Mouse (Mus musculus): ENCODE measurements around the gene Zbtb20.

Zbtb20 gene

DNA sequence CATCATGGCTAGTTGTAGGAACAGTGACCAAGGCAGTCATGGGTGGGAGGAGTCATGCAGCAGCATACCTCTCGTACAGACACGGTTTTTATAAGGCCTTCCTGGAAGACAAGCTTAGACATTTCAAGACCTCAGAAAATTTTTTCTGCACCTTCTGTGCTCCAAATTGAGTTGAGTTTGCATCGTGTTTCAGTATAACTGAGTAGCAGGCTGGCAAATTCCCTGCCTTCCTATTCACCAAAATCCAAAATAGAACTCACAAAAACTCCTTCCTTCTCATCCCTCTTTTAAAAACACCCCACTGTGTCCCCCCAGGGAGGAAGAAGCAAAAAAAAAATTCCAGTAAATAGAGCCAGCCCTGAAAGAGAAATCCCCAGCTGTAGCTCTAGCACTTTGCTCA is 606.4 kb downstream of the Zbtb20 start:
- no peak for DNase-seq (ENCODE audit: low read depth, low spot score)

- no peak for DNase-seq (ENCODE audit: low read depth, low spot score)
These were observed 607.1 kb downstream of the Zbtb20 start for GRCm38 (mm10) chr16:43482738-43483137.

GRCm38 (mm10) chr16:43484400-43484799 is 608.7 kb downstream of the Zbtb20 start:
- DNase-seq (ENCODE audit: low read depth, low spot score), result no peak

DNA sequence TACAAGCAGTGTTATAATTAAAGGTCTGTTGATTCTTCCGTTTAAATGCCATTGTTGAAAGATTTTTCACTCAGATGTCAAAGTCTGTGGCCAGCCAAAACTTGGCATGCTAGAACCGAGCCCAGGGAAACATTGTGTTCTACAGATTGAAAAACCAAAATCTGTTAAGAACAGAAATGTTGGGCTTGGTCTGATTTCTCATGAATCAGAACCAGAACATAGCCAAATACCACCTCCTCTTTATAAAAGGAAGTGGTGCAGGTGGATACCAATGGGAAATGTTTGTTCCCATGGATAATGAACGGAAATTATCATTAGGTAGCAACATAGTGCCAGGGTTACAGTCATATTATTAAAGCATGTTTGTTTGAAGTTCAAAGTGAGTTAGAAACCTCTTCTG is 613.7 kb downstream of the Zbtb20 start:
- DNase-seq (ENCODE audit: low read depth, low spot score), result no peak

GRCm38 (mm10) chr16:43489984-43490383 is 614.3 kb downstream of the Zbtb20 start:
- no peak for DNase-seq (ENCODE audit: low read depth, low spot score)

GRCm38 (mm10) chr16:43492863-43493262 is 617.2 kb downstream of the Zbtb20 start:
- DNase-seq (ENCODE audit: low read depth, low spot score), result no peak

- DNase-seq (ENCODE audit: low read depth, low spot score), result no peak
These were observed 618.1 kb downstream of the Zbtb20 start for GRCm38 (mm10) chr16:43493596-43494385.

GRCm38 (mm10) chr16:43495175-43495818 is 619.6 kb downstream of the Zbtb20 start:
- DNase-seq (ENCODE audit: low read depth, low spot score), result no peak

DNA sequence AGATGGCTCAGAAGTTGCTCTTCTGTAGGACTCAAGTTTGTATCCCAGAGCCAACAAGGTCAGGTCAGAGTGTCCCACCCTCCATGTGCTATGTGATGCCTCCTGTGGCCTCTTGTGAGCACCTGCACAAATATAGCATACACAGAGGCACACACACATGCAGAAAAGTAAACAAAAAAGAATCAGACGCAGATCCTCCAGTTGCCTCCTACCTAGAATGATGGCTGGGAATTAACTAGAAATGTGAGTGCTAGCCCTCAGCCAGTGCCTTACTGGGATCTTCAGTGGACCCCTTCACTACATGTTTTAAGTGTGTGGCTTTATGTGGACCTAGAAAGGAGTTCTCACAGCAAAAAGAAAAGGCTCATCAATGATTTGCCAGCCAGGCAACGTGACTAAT is 621.4 kb downstream of the Zbtb20 start:
- DNase-seq (ENCODE audit: low read depth, low spot score), result no peak

DNA sequence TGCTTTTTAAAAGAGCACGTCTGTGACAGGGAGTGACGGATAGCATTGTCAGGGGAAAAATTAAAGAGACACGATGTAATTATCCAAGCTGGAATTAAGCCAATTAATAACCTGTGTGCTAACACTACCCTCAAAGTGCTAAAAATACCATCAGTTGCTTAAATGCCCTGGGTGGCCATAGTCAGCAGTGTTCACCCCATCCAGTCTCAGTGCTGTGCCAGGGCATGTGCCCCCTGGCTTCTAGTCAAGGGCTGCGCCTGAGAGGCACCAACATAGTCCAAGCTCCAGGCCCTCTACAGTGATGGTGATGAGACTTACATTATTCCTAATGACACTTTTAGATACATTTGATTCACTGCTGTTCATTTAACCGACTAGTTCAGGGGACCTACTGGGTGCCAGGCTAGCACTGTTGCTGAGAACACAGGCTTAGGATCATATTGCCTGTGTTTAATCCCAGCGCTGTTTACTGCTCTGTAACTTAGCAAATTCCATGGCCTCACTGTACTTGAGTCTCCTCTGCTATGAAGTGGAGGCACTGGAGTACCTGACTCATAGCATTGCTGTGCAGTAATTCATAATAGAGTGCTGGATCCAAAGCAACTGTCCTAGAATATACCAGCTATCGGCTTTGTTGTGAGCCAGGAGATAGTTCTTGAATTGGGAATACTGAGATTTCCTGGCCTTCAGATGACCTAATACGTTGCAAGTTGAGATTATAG is 624.6 kb downstream of the Zbtb20 start:
- DNase-seq (ENCODE audit: low read depth, low spot score), result no peak

GRCm38 (mm10) chr16:43501284-43501683 is 625.6 kb downstream of the Zbtb20 start:
- DNase-seq (ENCODE audit: low read depth, low spot score), result no peak

DNA sequence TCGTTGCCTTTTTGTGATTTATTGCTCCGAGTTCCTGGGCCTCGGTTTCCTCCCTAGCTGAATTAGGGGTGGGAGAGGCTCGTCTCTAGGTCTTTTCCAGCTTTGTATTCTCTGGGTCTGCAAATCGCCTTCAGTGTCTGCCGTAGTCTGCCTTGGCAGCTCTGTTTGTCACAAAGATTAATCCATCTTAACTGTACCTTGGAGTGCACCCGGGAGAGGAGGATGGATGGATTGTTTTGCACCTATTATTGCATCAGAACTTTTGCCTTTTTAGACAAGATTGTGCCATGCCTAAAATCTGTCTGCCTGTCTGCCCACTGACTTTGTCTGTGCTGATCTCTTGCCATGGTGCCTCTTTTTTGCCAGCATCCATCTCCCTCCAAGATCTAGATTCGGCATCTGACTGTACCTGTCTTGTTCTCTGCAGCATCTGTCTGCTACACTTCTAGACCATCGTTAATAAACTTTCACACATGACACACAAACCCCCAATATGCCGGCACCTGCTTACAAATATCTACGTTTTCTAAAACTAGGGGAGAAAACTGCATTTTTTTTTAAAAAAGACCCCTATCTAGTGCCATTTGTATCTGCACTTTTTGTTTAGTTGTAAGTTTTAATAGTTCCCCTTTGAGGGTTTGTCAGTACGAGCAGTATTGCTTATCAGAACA is 626.8 kb downstream of the Zbtb20 start:
- DNase-seq (ENCODE audit: low read depth, low spot score), result no peak

GRCm38 (mm10) chr16:43503010-43503635 is 627.4 kb downstream of the Zbtb20 start:
- DNase-seq (ENCODE audit: low read depth, low spot score), result no peak

DNA sequence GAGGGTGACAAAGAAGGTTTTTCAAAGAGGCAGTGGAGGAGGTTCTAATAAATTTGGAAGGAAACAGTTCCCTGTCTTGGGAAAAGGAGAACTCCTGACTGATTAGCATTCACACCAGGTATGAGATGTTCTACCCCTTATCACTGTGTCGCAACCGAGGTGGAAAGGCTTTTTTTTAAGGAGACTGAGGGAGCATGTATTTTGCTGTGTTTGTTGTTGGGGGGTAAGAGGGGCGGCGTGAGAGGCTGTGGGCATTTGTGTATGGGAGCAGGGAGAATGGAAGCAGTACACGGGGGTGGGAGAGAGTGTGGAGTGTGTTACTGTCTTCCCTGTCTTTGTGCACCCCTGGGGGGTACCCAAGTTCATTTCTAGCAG is 627.9 kb downstream of the Zbtb20 start:
- DNase-seq (ENCODE audit: low read depth, low spot score), result no peak

GRCm38 (mm10) chr16:43504151-43504550 is 628.5 kb downstream of the Zbtb20 start:
- DNase-seq (ENCODE audit: low read depth, low spot score), result no peak

GRCm38 (mm10) chr16:43504556-43504955 is 628.9 kb downstream of the Zbtb20 start:
- DNase-seq (ENCODE audit: low read depth, low spot score), result no peak

DNA sequence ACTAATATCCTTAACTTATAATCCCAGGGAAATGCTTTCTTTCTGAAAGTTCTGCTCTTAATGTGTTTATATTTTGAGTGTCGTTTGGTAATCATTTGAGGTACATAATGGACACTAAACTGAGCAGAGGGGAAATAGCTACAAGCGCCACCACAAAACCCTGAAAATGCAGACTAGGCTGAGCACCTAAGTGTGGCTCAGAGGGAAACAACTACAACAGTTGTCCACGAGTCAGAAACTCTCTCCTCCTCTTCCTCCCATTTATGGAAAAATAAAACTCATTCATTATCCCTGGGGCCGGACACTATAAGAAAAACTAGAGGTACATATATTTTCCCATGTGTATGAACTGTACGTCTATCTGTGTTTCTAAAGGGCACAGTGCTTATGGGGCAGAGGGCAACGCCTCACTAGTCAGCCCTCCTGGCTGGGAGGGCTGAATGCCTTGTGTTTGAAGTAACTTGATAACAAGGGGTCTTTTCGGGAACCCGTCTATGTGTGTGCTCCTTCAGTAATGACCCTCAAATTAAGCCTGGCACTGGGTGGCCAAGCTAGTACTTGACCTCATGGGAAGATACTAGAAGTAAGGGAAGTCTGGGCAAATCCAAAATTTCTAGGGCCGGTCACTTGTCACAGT is 629.8 kb downstream of the Zbtb20 start:
- DNase-seq (ENCODE audit: low read depth, low spot score), result no peak

DNA sequence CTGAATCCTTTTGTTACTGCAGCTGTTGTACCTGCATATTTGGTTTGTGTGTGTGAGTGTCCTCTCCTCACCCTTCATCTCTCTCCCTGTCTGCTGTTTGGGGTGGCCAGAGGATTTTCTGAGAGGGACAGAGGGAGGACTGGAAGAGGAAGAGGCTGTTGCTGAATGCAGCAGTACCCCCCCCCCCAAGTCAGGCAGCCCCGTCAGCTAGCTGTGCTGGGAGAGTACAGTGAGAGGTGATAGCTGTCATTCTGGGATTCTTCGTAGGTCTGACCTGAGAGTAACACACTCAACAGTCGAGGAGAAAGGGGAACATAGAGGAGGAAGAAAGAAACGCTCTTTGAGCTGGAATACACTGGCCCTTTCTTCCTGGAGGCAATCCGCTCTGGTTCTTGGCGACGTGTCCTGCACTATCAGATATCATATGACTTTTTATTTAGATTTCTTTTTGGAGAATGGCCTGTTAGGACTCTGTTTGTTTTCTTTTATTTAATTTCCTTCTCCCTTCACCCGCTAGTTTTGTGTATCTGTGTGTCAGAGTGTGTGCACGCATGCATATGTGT is 630.6 kb downstream of the Zbtb20 start:
- no peak for DNase-seq (ENCODE audit: low read depth, low spot score)

- no peak for DNase-seq (ENCODE audit: low read depth, low spot score)
These were observed 631.2 kb downstream of the Zbtb20 start for GRCm38 (mm10) chr16:43506771-43507405.

Measured in ES-CJ7 (cell line).